Mouse (Mus musculus) cerebellum, postnatal 25 days (tissue): ENCODE results near the gene Lrrc3c.

Experiments
- DNase-seq, 2 experiments: peaks; one replicate each; pipeline ENCODE4 v3.0.0; 2021; ENCODE audit warnings: mixed read lengths in 2 of 2

Lrrc3c gene

GRCm38 (mm10) chr11:98597991-98598390 is at the start of gene Lrrc3c:
Gene Lrrc3c (plus strand): TSS chr11:98598291.
- no peak for DNase-seq

- no peak for DNase-seq
These were observed 48.7 kb upstream of the Lrrc3c start for GRCm38 (mm10) chr11:98549363-98549762.

- no peak for DNase-seq
These were observed 47.6 kb upstream of the Lrrc3c start for GRCm38 (mm10) chr11:98550311-98550974.

- DNase-seq: peak; percentile 96 to 97
These were observed 46.9 kb upstream of the Lrrc3c start, which contains the start of gene Zpbp2 for GRCm38 (mm10) chr11:98550975-98551828. Gene Zpbp2 (plus strand): TSS chr11:98551097.

DNA sequence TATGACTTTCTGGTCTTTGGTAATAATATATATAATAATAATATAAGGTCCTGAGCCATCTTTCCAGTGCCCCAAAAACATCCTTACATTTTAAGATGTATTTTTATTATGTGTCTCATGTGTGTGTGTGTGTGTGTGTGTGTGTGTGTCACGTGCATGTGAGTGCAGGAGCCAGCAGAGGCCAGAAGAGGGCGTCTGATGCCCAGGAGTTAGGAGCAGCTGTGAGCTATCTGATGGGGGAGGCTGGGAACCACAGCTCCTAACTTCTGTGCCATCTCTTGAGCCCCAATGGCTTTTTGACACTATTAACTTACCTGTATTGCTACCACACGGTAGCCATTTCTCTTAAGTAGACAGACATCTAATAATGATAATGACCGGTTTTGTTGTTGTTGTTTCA is 44.1 kb upstream of the Lrrc3c start:
- DNase-seq: no peak

DNA sequence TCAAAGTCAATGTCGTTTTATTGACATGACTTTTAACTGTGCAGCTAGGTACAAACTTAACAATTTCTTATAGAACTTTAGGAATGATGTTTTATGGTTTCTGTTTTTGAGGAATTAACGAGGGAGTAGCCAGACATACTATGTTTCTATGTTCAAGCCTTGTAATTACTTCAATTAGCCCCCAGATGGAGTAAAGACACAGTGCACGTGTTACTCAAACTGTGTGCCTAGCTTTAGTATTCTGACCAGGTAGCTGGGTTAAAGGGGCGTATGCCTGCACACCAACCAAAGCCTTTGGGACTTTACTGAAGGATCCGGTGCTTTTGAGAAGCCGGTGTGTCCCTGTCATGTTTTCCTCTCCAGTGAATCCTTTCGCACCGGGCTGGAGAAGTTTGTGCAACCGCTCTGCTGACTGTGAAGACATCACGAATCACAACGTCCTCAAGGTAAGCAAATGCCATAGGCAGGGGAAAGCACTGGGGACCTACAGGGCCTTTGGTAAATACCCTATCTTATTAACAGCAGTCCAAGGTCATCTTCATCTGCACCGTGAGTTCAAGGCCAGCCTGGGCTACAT is 42.9 kb upstream of the Lrrc3c start:
- no peak for DNase-seq

DNA sequence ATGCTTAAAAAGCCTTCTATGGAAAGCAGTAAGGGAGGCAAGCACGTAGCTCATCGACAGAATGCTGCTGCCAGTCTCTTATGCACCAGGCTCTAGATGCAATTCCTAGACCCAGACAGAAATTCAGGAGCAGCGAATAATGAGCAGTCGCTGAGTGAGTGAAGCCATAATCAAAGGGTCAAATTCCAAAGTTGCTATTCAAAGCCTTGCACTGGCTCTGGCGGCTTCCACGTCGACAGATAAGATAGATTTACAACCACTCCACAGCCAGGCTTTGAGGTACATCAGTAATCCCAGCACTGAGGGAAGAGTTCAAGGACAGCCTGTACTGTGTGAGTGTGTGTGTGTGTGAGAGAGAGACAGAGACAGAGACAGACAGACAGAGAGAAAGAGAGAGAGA is 37.1 kb upstream of the Lrrc3c start:
- DNase-seq: no peak

DNA sequence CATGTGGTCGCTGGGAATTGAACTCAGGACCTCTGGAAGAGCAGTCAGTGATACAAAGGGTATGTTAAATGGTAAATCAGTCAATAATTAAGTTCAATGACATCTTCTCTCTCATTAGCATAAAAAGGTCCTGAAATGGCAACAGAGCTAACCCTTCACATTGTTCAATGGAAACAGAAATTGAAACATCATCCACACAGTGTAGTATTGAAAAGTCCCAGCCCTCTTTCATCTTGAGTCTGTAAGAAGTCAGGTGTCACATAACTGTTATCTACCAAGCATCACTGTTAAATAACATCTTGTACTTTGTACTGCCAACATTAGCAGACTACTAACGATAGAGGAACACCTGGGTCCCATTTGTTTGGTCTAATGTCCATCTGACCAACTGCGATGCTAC is 35.1 kb upstream of the Lrrc3c start:
- no peak for DNase-seq

DNA sequence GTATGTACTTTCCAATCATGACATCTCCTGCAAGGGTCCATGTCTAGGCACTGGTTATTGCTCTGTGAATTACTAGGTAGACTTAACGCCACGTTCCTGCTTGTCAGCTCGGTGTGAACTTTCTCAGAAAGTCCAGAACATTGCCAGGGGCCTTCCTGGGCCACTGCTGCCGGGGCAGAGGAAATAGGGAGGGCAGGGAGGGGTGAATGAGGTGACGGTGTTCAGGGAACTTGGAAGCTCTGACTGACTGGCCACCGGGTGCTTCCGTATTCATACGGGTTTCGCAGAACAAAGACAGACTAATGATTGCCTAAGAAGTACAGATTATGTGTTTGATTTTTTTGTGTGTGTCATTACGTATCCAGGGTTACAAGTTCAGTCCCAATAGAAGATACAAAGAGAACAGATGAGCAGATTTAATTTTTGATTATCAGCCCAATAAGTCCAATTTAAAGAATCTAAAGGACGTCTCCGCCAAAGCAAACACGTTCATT is 34.1 kb upstream of the Lrrc3c start:
- DNase-seq: no peak

- DNase-seq: no peak
These were observed 29.8 kb upstream of the Lrrc3c start for GRCm38 (mm10) chr11:98568326-98568725.

- DNase-seq: no peak
These were observed 28.6 kb upstream of the Lrrc3c start for GRCm38 (mm10) chr11:98569461-98569860.

DNA sequence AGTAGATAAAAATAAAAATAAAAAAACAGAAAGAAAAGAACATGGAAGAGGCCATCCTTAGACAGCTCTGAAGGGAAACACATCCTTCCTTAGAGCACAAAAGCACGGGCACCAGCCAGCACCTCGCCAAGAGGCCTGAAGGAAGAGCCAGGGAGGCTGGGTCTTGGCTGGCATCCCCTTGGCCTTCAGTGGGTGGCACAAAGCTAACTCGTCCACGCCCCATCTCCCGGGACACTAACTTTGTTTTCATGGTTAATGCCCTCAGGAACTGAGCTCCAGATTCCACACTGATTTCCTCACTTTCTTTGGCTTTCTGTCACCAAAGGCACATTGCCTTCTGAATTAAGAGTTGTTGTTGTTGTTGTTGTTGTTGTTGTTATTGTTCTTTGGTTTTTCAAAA is 20.3 kb upstream of the Lrrc3c start:
- no peak for DNase-seq

DNA sequence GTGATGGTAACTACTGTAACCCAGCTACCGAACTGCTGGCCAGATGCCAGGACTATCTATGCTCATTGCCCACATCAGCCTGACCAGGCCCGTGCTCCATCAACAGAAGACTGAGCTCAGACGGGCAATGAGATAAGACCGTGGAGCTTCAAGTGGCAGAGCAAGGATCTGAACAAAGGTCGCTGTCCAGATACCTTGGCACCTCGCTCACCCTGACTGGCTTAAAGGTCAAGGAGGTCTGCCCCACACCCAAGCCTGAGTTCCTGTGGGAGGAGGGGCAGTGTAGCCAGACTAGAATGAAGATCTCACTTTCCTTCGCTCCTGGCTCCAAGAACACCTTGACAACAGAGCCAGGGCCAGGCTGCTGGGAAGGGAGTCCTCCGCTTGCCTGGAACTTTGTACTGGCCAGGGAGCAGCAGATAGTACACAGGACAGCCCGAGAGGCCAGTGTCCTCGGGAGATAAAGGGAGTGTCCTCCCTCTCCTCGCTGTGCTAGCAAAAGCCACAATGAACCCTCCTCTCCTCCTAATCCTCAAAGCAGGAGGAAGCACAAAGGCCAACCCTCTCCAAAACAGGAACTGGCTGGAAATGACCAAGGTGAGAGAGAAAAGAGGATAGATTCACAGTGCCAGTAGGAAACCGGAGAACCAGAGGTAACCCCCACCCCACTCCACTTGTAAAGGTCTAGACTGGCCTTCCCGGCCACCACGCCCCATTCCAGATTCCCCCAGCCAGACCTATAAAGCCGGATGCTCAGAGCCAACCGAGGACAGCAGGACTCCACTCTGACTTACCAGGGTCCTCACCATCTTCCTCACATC is 17.6 kb upstream of the Lrrc3c start:
- no peak for DNase-seq

GRCm38 (mm10) chr11:98581286-98582029 is 16.6 kb upstream of the Lrrc3c start:
- DNase-seq: no peak

DNA sequence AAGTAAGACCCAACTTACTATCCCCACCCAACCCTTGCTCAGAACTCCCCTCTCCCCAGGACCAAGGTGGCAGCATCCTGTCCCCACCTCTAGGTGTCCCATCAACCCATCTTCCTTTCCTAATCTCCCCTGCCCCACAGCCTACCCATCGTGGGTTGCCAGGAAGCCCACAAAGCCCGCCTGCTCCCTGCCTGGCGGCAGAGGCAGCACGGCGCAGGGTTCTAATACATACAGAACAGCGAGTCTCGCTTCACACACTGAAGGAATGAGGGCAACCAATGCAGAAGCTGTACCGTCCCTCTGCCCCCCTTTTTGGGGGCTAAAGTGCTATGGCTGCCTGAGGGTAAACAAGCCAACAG is 16.1 kb upstream of the Lrrc3c start:
- no peak for DNase-seq

DNA sequence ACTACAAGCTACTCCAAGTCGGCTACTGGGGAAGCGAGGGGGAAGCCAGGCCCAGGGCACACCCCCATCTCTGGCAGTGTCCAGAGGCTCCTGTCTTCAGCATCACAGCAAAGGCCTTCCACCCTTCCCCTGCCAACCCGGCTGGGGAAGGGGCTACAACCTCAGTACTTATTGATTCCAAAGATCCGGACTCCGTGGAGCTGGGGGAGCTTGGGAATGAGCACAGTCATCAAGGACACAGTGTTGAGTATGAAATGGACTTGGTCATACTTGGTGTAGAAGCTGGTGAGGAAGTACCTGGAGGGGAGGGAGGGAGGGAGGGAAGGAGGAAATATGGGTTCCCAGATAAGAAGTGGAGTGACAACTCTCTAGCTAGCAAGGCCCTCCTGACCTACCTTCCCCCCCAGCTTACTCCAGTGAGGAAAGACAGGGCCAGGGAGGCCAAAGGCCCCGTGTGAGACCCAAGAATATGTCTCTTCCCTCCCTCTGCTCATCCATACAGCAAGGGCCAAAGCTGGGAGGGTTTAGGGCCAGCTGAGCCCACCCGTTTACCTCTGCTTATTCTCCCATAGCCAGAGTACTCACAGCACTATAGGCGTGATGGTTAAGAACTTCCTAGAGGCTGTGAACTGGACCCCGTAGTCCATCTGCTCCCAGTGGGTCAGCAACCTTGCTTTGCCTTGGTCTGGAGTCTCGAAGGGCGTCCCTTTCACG is 15.4 kb upstream of the Lrrc3c start:
- no peak for DNase-seq

DNA sequence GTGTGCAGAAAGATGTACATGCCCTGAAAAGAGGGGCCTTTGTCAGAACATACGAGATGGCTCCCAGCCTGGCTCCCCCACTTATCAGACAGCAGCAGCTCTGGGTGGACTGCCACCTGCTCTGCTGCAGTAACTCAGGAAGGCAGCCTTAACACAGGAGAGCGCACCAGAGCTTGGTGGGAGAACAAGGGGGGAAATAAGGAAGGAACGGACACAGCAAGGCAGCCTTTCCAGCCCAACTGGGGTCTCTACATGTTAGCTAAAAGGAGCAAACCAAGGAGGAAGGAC is 14.9 kb upstream of the Lrrc3c start:
- no peak for DNase-seq

- no peak for DNase-seq
These were observed 14.5 kb upstream of the Lrrc3c start for GRCm38 (mm10) chr11:98583571-98583970.

- DNase-seq: no peak
These were observed 13.9 kb upstream of the Lrrc3c start for GRCm38 (mm10) chr11:98584146-98584545.

DNA sequence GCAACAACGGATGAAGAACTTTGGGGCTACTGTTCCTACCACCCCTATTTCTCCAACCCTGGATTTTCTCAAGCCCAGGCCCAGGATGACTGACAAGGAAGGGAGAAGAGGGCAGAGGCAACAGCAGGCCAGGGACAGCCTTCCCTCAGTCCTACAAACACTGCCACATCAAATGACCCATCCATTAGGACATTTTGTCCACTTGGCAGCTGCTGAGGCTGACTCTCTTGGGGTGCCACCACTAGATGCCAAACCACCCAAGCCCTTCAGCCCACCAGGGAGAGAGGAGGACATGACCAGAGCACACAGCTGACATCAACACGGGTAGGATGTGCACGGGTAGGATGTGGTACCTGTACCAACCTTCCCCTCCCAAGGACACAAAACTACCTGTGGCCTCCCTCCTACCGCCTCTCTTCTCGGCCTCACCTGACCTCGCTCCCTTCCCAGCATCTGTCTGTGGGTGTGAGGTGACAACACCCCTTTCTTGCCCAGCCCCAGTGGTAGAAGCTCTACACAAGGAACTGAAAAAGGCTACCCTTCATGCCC is 13.4 kb upstream of the Lrrc3c start:
- DNase-seq: no peak
